Mouse (Mus musculus): ENCODE data around the gene Furin.

GRCm38 (mm10) chr7:80452241-80452640 lies 47.0 kb upstream of the Furin start:
- no peak for TF ChIP-seq CTCF (IDR thresholded peaks at IDR 0.05; ENCODE audit: extremely low read depth, insufficient read length, insufficient replicate concordance, low read depth, low read length)
- no peak for TF ChIP-seq POLR2A (IDR thresholded peaks at IDR 0.05; ENCODE audit: low read depth, low read length)

Measured in small intestine, adult 2 months (tissue).